Mouse (Mus musculus) heart, postnatal 14 days (tissue): ENCODE data around the gene Bpifb4. TPM values are rescaled to one million over a fixed set of nuclear protein-coding genes. Genes with fewer than 3 reads are reported as not detected.

Source experiments
- DNase-seq, 2 experiments: peaks; one replicate each; pipeline ENCODE4 v3.0.0; 2021 to 2022
- intact Hi-C: fragments of 180-260 bp; cut with DNase I; formaldehyde crosslinking; loops from one replicate; pipeline ENCODE4 v1.15.1; 2025
- total RNA-seq, 2 experiments: library from RNA; stranded (reverse); gene quantifications; 2 replicates each; pipeline ENCODE4 v1.2.3; 2021

Gene Bpifb4
- total RNA-seq, 2 experiments from 2014 or later: not detected

- intact Hi-C loops: loop anchor here (10.0 kb wide), 1 partner anchor 154 kb away; no protein-coding TSS in a partner anchor
- DNase-seq: no peak
Observed at GRCm38 (mm10) chr2:154001056-154001455, 63.0 kb downstream of the Bpifb4 start.

GRCm38 (mm10) chr2:154004456-154004855 is 66.4 kb downstream of the Bpifb4 start:
- DNase-seq: no peak
- intact Hi-C loops: loop anchor here (10.0 kb wide), 1 partner anchor 150 kb away; no protein-coding TSS in a partner anchor

DNA sequence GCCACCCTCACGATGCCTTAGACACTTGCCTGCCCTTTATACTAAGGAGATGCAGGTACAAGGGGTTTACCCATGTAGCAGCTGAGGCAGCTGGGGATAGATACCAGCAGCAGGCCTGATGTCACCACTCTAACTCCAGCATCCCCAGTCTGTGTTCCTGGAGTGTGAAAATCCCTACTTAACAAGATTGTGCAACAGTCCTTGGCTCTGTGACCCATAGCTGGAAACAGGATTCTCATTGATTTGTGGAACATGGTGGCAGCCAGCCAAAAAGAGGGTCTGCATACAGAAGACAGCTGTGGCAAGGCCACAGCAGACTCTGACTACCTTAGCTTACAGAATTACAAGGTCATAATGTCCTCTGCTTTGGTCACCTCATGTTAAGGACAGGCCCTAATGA is 67.1 kb downstream of the Bpifb4 start:
- no peak for DNase-seq
- intact Hi-C loops: loop anchor here (10.0 kb wide), 1 partner anchor 150 kb away; no protein-coding TSS in a partner anchor

GRCm38 (mm10) chr2:154005734-154006133 is 67.7 kb downstream of the Bpifb4 start:
- intact Hi-C loops: loop anchor here (10.0 kb wide), 1 partner anchor 149 kb away; no protein-coding TSS in a partner anchor
- DNase-seq: no peak

GRCm38 (mm10) chr2:154006331-154006730 is 68.3 kb downstream of the Bpifb4 start:
- intact Hi-C loops: loop anchor here (10.0 kb wide), 1 partner anchor 148 kb away; no protein-coding TSS in a partner anchor
- DNase-seq: no peak

GRCm38 (mm10) chr2:154007381-154007780 is 69.4 kb downstream of the Bpifb4 start:
- intact Hi-C loops: loop anchor here (10.0 kb wide), 1 partner anchor 147 kb away; no protein-coding TSS in a partner anchor
- DNase-seq: no peak

DNA sequence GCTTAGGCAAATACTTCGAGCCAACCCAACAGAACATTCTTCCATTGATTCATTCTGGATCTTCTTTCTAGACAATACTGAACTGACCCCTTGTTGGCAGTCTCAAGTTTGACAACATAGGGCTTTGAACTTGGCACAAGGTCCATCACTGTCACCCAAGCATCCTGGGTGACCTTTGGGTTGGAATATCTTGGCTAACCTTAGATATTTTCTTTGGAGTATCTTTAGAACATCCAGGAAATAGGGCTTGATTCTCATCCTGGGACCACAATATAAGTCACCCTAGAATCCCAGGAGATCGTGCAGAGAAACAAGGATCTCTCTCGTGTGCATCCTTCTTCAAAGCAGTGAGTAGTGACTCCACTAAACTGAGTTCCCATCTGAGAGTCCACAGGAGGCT is 70.0 kb downstream of the Bpifb4 start, which contains the start of gene Bpifa2:
Gene Bpifa2 (plus strand): TSS at position 301 of the 400 bp plus-strand sequence.
- intact Hi-C loops: loop anchor here (10.0 kb wide), 1 partner anchor 147 kb away; no protein-coding TSS in a partner anchor
- no peak for DNase-seq

Other genes with a start within 250 kb of the Bpifb4 start
- gene Dnmt3c, start 241.6 kb upstream of the Bpifb4 start, total RNA-seq: not detected
- 10 to 100 TPM; 70.1 to 86.8 TPM for gene Mapre1, start 196.9 kb upstream of the Bpifb4 start, total RNA-seq
- not detected for gene Efcab8, start 158.3 kb upstream of the Bpifb4 start, total RNA-seq
- gene Sun5, start 67.1 kb upstream of the Bpifb4 start, total RNA-seq: not detected
- gene Bpifb2, start 63.2 kb upstream of the Bpifb4 start, total RNA-seq: not detected
- gene Bpifb6, start 37.8 kb upstream of the Bpifb4 start, total RNA-seq: not detected
- gene Bpifb3, start 20.0 kb upstream of the Bpifb4 start, total RNA-seq: not detected
- gene Bpifa6, start 36.7 kb downstream of the Bpifb4 start, total RNA-seq: not detected
- gene Bpifa2, start 70.1 kb downstream of the Bpifb4 start, total RNA-seq: not detected
- gene Bpifa3, start 192.1 kb downstream of the Bpifb4 start, total RNA-seq: not detected
- 1 to 10 TPM in 1 of 2 experiments, not detected in 1; 8.4 TPM for gene Bpifa1, start 204.7 kb downstream of the Bpifb4 start, total RNA-seq
- gene Bpifa5, start 224.4 kb downstream of the Bpifb4 start, total RNA-seq: not detected